Mouse (Mus musculus): ENCODE measurements around the gene Hsdl2. TPM values are rescaled to one million over a fixed set of nuclear protein-coding genes. Genes with fewer than 3 reads are reported as not detected.

Gene Hsdl2
- polyA plus RNA-seq, 1 experiment from 2014 or later: 44.1 TPM

GRCm38 (mm10) chr4:59548011-59548559 lies 33.3 kb upstream of the Hsdl2 start:
- ATAC-seq (ENCODE audit: insufficient read depth, low FRiP score, low TSS enrichment): peak; percentile 4; the same call in 1 of the 2 replicates
- H3K27me3 ChIP-seq (ENCODE audit: control insufficient read depth, insufficient read depth, low read length): no peaks in the 10 kb centered on the region
- WGBS: 4% methylated on average over 18 of the region's 18 CpGs

GRCm38 (mm10) chr4:59548560-59549174 lies 32.7 kb upstream of the Hsdl2 start:
- WGBS: 0% methylated on average over 69 of the region's 83 CpGs

More at GRCm38 (mm10) chr4:59548011-59548559, 33.3 kb upstream of the Hsdl2 start:
- Histone ChIP-seq H3K27ac (ENCODE audit: low read depth, low read length) (peak overlapping the region; percentile 86; the same call in 1 of the 2 replicates), H3K4me2 (ENCODE audit: low read depth) (peak overlapping the region; percentile 75), H3K9ac (ENCODE audit: low read length) (peak overlapping the region; percentile 85), H3K9me3 (ENCODE audit: control insufficient read depth, low read length) (no peaks in the 10 kb centered on the region), H3K4me1 (ENCODE audit: control insufficient read depth, insufficient read depth, low read length) (0 out of 2 replicates have a peak, but pooled peaks cover 3% of the 10 kb centered on the region), H3K4me3 (ENCODE audit: low read depth, low read length) (peak overlapping the region; percentile 86), H3K36me3 (ENCODE audit: control insufficient read depth, insufficient read depth, low read length) (no peaks in the 10 kb centered on the region)
- peak; percentile 12 for DNase-seq (ENCODE audit: low spot score)

GRCm38 (mm10) chr4:59549175-59549976 lies 32.0 kb upstream of the Hsdl2 start, which contains the start of gene Ptbp3:
Gene Ptbp3, minus strand, starts transcription at chr4:59549364.
- H3K27me3 ChIP-seq (ENCODE audit: control insufficient read depth, insufficient read depth, low read length): no peaks in the 10 kb centered on the region
- H3K4me2 ChIP-seq (ENCODE audit: low read depth): peak within 1 kb of the TSS; percentile 75
- peak; percentile 96 for DNase-seq (ENCODE audit: low spot score)
- peak within 1 kb of the TSS; percentile 86 for H3K4me3 ChIP-seq (ENCODE audit: low read depth, low read length)
- H3K4me1 ChIP-seq (ENCODE audit: control insufficient read depth, insufficient read depth, low read length): 0 out of 2 replicates have a peak, but pooled peaks cover 3% of the 10 kb centered on the region
- peak; percentile 90 for ATAC-seq (ENCODE audit: insufficient read depth, low FRiP score, low TSS enrichment)
- peak within 1 kb of the TSS; percentile 86 for H3K27ac ChIP-seq (ENCODE audit: low read depth, low read length)
- peak within 1 kb of the TSS; percentile 85 for H3K9ac ChIP-seq (ENCODE audit: low read length)
- WGBS: under 1% methylated on average over 60 of the region's 83 CpGs
- no peaks in the 10 kb centered on the region for H3K36me3 ChIP-seq (ENCODE audit: control insufficient read depth, insufficient read depth, low read length)
- H3K9me3 ChIP-seq (ENCODE audit: control insufficient read depth, low read length): no peaks in the 10 kb centered on the region

More at GRCm38 (mm10) chr4:59548560-59549174, 32.7 kb upstream of the Hsdl2 start:
- ATAC-seq (ENCODE audit: insufficient read depth, low FRiP score, low TSS enrichment): peak; percentile 79
- Histone ChIP-seq H3K9me3 (ENCODE audit: control insufficient read depth, low read length) (no peaks in the 10 kb centered on the region), H3K27ac (ENCODE audit: low read depth, low read length) (peak overlapping the region; percentile 86), H3K4me3 (ENCODE audit: low read depth, low read length) (peak overlapping the region; percentile 86), H3K4me1 (ENCODE audit: control insufficient read depth, insufficient read depth, low read length) (0 out of 2 replicates have a peak, but pooled peaks cover 3% of the 10 kb centered on the region), H3K27me3 (ENCODE audit: control insufficient read depth, insufficient read depth, low read length) (no peaks in the 10 kb centered on the region), H3K36me3 (ENCODE audit: control insufficient read depth, insufficient read depth, low read length) (no peaks in the 10 kb centered on the region), H3K9ac (ENCODE audit: low read length) (peak overlapping the region; percentile 85), H3K4me2 (ENCODE audit: low read depth) (peak overlapping the region; percentile 75)
- no peak for DNase-seq (ENCODE audit: low spot score)

GRCm38 (mm10) chr4:59549977-59550560 lies 31.3 kb upstream of the Hsdl2 start:
- Histone ChIP-seq H3K9ac (ENCODE audit: low read length) (peak overlapping the region; percentile 85), H3K4me3 (ENCODE audit: low read depth, low read length) (peak overlapping the region; percentile 86), H3K4me1 (ENCODE audit: control insufficient read depth, insufficient read depth, low read length) (0 out of 2 replicates have a peak, but pooled peaks cover 3% of the 10 kb centered on the region), H3K4me2 (ENCODE audit: low read depth) (peak overlapping the region; percentile 75), H3K36me3 (ENCODE audit: control insufficient read depth, insufficient read depth, low read length) (no peaks in the 10 kb centered on the region), H3K27me3 (ENCODE audit: control insufficient read depth, insufficient read depth, low read length) (no peaks in the 10 kb centered on the region), H3K27ac (ENCODE audit: low read depth, low read length) (no peak overlapping the region), H3K9me3 (ENCODE audit: control insufficient read depth, low read length) (no peaks in the 10 kb centered on the region)
- ATAC-seq (ENCODE audit: insufficient read depth, low FRiP score, low TSS enrichment) (no peak), DNase-seq (ENCODE audit: low spot score) (no peak)
- 17% methylated on average over 11 of the region's 11 CpGs for WGBS

GRCm38 (mm10) chr4:59551901-59552300 lies 29.5 kb upstream of the Hsdl2 start:
- no peaks in the 10 kb centered on the region for H3K36me3 ChIP-seq (ENCODE audit: control insufficient read depth, insufficient read depth, low read length)
- 0 out of 2 replicates have a peak, but pooled peaks cover 3% of the 10 kb centered on the region for H3K4me1 ChIP-seq (ENCODE audit: control insufficient read depth, insufficient read depth, low read length)
- WGBS: 67% methylated on average over 1 of the region's 1 CpGs
- H3K4me2 ChIP-seq (ENCODE audit: low read depth): no peak overlapping the region
- no peak overlapping the region for H3K27ac ChIP-seq (ENCODE audit: low read depth, low read length)
- no peak overlapping the region for H3K4me3 ChIP-seq (ENCODE audit: low read depth, low read length)
- no peak for ATAC-seq (ENCODE audit: insufficient read depth, low FRiP score, low TSS enrichment)
- no peak overlapping the region for H3K9ac ChIP-seq (ENCODE audit: low read length)
- no peaks in the 10 kb centered on the region for H3K9me3 ChIP-seq (ENCODE audit: control insufficient read depth, low read length)
- no peak for DNase-seq (ENCODE audit: low spot score)
- no peaks in the 10 kb centered on the region for H3K27me3 ChIP-seq (ENCODE audit: control insufficient read depth, insufficient read depth, low read length)

- DNase-seq (ENCODE audit: low spot score): no peak
- no peak overlapping the region for H3K27ac ChIP-seq (ENCODE audit: low read depth, low read length)
- no peak overlapping the region for H3K4me3 ChIP-seq (ENCODE audit: low read depth, low read length)
- no peak overlapping the region for H3K9ac ChIP-seq (ENCODE audit: low read length)
- 91% methylated on average over 5 of the region's 5 CpGs for WGBS
- H3K4me1 ChIP-seq (ENCODE audit: control insufficient read depth, insufficient read depth, low read length): 0 out of 2 replicates have a peak, but pooled peaks cover under 1% of the 10 kb centered on the region
- no peaks in the 10 kb centered on the region for H3K36me3 ChIP-seq (ENCODE audit: control insufficient read depth, insufficient read depth, low read length)
- H3K9me3 ChIP-seq (ENCODE audit: control insufficient read depth, low read length): no peaks in the 10 kb centered on the region
- ATAC-seq (ENCODE audit: insufficient read depth, low FRiP score, low TSS enrichment): no peak
- no peaks in the 10 kb centered on the region for H3K27me3 ChIP-seq (ENCODE audit: control insufficient read depth, insufficient read depth, low read length)
- H3K4me2 ChIP-seq (ENCODE audit: low read depth): no peak overlapping the region
Observed at GRCm38 (mm10) chr4:59552835-59553234, 28.5 kb upstream of the Hsdl2 start.

- no peak for ATAC-seq (ENCODE audit: insufficient read depth, low FRiP score, low TSS enrichment)
- no peak overlapping the region for H3K9ac ChIP-seq (ENCODE audit: low read length)
- H3K4me2 ChIP-seq (ENCODE audit: low read depth): no peak overlapping the region
- no peaks in the 10 kb centered on the region for H3K4me1 ChIP-seq (ENCODE audit: control insufficient read depth, insufficient read depth, low read length)
- WGBS: 68% methylated on average over 3 of the region's 3 CpGs
- no peak overlapping the region for H3K4me3 ChIP-seq (ENCODE audit: low read depth, low read length)
- no peaks in the 10 kb centered on the region for H3K36me3 ChIP-seq (ENCODE audit: control insufficient read depth, insufficient read depth, low read length)
- no peaks in the 10 kb centered on the region for H3K9me3 ChIP-seq (ENCODE audit: control insufficient read depth, low read length)
- no peaks in the 10 kb centered on the region for H3K27me3 ChIP-seq (ENCODE audit: control insufficient read depth, insufficient read depth, low read length)
- DNase-seq (ENCODE audit: low spot score): no peak
- H3K27ac ChIP-seq (ENCODE audit: low read depth, low read length): no peak overlapping the region
Observed at GRCm38 (mm10) chr4:59553576-59553975, 27.8 kb upstream of the Hsdl2 start.

GRCm38 (mm10) chr4:59555177-59555576 lies 26.2 kb upstream of the Hsdl2 start:
- H3K9ac ChIP-seq (ENCODE audit: low read length): no peak overlapping the region
- no peak overlapping the region for H3K27ac ChIP-seq (ENCODE audit: low read depth, low read length)
- H3K9me3 ChIP-seq (ENCODE audit: control insufficient read depth, low read length): no peaks in the 10 kb centered on the region
- no peaks in the 10 kb centered on the region for H3K4me1 ChIP-seq (ENCODE audit: control insufficient read depth, insufficient read depth, low read length)
- no peaks in the 10 kb centered on the region for H3K36me3 ChIP-seq (ENCODE audit: control insufficient read depth, insufficient read depth, low read length)
- H3K27me3 ChIP-seq (ENCODE audit: control insufficient read depth, insufficient read depth, low read length): no peaks in the 10 kb centered on the region
- DNase-seq (ENCODE audit: low spot score) (no peak), ATAC-seq (ENCODE audit: insufficient read depth, low FRiP score, low TSS enrichment) (no peak)
- no peak overlapping the region for H3K4me3 ChIP-seq (ENCODE audit: low read depth, low read length)
- H3K4me2 ChIP-seq (ENCODE audit: low read depth): no peak overlapping the region

All from neural tube, embryonic 11.5 days (tissue).